Mouse (Mus musculus): Measurements from ENCODE around the gene Fam170b. TPM values are rescaled to one million over a fixed set of nuclear protein-coding genes. Genes with fewer than 3 reads are reported as not detected.
A peak's percentile ranks its signal among the peaks of the same experiment; 100 is the strongest.

Fam170b gene
- total RNA-seq (2014; rRNA removed; ENCODE audit: low replicate concordance) = not detected in 2 replicates
- polyA plus RNA-seq (2015; fragmentation: Nextera tagmentation; extraction: Ambion mirVana) = 0.12 and 0.14 TPM in 2 replicates

GRCm38 (mm10) chr14:32833847-32834246, at the start of gene Fam170b:
Gene Fam170b (plus strand): TSS chr14:32833962.
- DNase-seq (ENCODE audit: low spot score) (no peak), ATAC-seq (ENCODE audit: insufficient read depth, low read depth) (no peak)
- no peaks in the 10 kb centered on the region for H3K9me3 ChIP-seq (replicated peaks; ENCODE audit: control insufficient read depth, low read length)
- TF ChIP-seq EP300 (IDR thresholded peaks at IDR 0.05; ENCODE audit: low read depth) (no peak), CTCF (IDR thresholded peaks at IDR 0.05; ENCODE audit: low read depth) (no peak)
- WGBS = 71% methylated on average over 8 of the region's 8 CpGs
- no peak within 1 kb of the TSS for H3K4me2 ChIP-seq (ENCODE audit: low read depth, low read length)
- H3K4me3 ChIP-seq (ENCODE audit: low read depth, low read length) = no peak within 1 kb of the TSS
- H3K27me3 ChIP-seq (ENCODE audit: control insufficient read depth, insufficient read depth, low read length) = no peaks in the 10 kb centered on the region
- no peak within 1 kb of the TSS for H3K9ac ChIP-seq (replicated peaks; ENCODE audit: low read depth, low read length)
- H3K36me3 ChIP-seq (replicated peaks; ENCODE audit: control insufficient read depth, insufficient read depth, low read length) = no peaks in the 10 kb centered on the region
- 0 out of 2 replicates have a peak, but pooled peaks cover 4% of the 10 kb centered on the region for H3K4me1 ChIP-seq (ENCODE audit: control insufficient read depth, insufficient read depth)
- H3K27ac ChIP-seq (ENCODE audit: low read depth) = no peak within 1 kb of the TSS

GRCm38 (mm10) chr14:32784130-32784747, 49.5 kb upstream of the Fam170b start:
- TF ChIP-seq EP300 (IDR thresholded peaks at IDR 0.05; ENCODE audit: low read depth) (no peak), CTCF (IDR thresholded peaks at IDR 0.05; ENCODE audit: low read depth) (no peak)
- Histone ChIP-seq H3K27me3 (ENCODE audit: control insufficient read depth, insufficient read depth, low read length) (no peaks in the 10 kb centered on the region), H3K4me1 (ENCODE audit: control insufficient read depth, insufficient read depth) (no peaks in the 10 kb centered on the region), H3K9me3 (replicated peaks; ENCODE audit: control insufficient read depth, low read length) (no peaks in the 10 kb centered on the region), H3K9ac (replicated peaks; ENCODE audit: low read depth, low read length) (no peak overlapping the region), H3K36me3 (replicated peaks; ENCODE audit: control insufficient read depth, insufficient read depth, low read length) (no peaks in the 10 kb centered on the region), H3K4me3 (ENCODE audit: low read depth, low read length) (no peak overlapping the region), H3K4me2 (ENCODE audit: low read depth, low read length) (no peak overlapping the region), H3K27ac (ENCODE audit: low read depth) (no peak overlapping the region)
- ATAC-seq (ENCODE audit: insufficient read depth, low read depth) (0 out of 2 replicates have a peak, but pooled peaks have one; percentile 30), DNase-seq (ENCODE audit: low spot score) (no peak)
- 30% methylated on average over 12 of the region's 12 CpGs for WGBS

GRCm38 (mm10) chr14:32784748-32785134, 49.0 kb upstream of the Fam170b start:
- no peak overlapping the region for H3K4me2 ChIP-seq (ENCODE audit: low read depth, low read length)
- no peaks in the 10 kb centered on the region for H3K36me3 ChIP-seq (replicated peaks; ENCODE audit: control insufficient read depth, insufficient read depth, low read length)
- no peak for ATAC-seq (ENCODE audit: insufficient read depth, low read depth)
- H3K27me3 ChIP-seq (ENCODE audit: control insufficient read depth, insufficient read depth, low read length) = no peaks in the 10 kb centered on the region
- H3K9ac ChIP-seq (replicated peaks; ENCODE audit: low read depth, low read length) = no peak overlapping the region
- H3K4me1 ChIP-seq (ENCODE audit: control insufficient read depth, insufficient read depth) = no peaks in the 10 kb centered on the region
- TF ChIP-seq EP300 (IDR thresholded peaks at IDR 0.05; ENCODE audit: low read depth) (no peak), CTCF (IDR thresholded peaks at IDR 0.05; ENCODE audit: low read depth) (no peak)
- DNase-seq (ENCODE audit: low spot score) = no peak
- WGBS = 80% methylated on average over 4 of the region's 4 CpGs
- H3K9me3 ChIP-seq (replicated peaks; ENCODE audit: control insufficient read depth, low read length) = no peaks in the 10 kb centered on the region
- H3K27ac ChIP-seq (ENCODE audit: low read depth) = no peak overlapping the region
- H3K4me3 ChIP-seq (ENCODE audit: low read depth, low read length) = no peak overlapping the region

DNA sequence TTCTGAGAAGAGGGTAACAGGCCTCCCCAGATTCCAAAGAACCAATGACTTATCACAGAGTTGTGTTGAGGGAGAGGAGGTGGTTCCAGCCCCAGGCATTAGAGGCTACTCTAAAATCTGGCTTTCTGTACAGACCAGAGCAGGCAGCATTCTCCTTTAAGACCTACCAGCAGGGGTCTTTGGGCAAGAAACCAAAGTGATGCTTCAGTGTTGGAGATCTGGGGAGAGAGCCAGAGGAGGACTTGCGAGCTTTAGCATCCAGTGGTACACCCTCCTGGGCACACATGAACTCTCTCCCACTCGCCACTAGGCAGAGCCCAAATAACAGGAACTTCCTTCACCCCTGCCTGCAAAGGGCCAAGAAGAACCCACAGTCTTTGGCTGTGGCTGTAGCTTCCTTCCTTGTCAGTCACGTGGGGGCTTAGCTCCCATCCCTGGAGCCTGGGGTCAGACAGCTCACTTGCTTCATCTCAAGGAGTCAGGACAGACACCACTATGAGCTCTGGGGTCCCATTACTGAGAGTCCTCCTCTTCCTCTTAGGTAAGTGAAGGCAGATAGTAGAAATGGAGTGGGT, 48.1 kb upstream of the Fam170b start, which contains the start of gene Tmem273:
Gene Tmem273 (plus strand): TSS at position 408 of the 575 bp plus-strand sequence.
- no peak for ATAC-seq (ENCODE audit: insufficient read depth, low read depth)
- H3K9ac ChIP-seq (replicated peaks; ENCODE audit: low read depth, low read length) = no peak within 1 kb of the TSS
- H3K9me3 ChIP-seq (replicated peaks; ENCODE audit: control insufficient read depth, low read length) = no peaks in the 10 kb centered on the region
- H3K4me3 ChIP-seq (ENCODE audit: low read depth, low read length) = no peak within 1 kb of the TSS
- DNase-seq (ENCODE audit: low spot score) = no peak
- WGBS = 70% methylated on average over 3 of the region's 3 CpGs
- no peaks in the 10 kb centered on the region for H3K4me1 ChIP-seq (ENCODE audit: control insufficient read depth, insufficient read depth)
- no peak within 1 kb of the TSS for H3K4me2 ChIP-seq (ENCODE audit: low read depth, low read length)
- no peaks in the 10 kb centered on the region for H3K36me3 ChIP-seq (replicated peaks; ENCODE audit: control insufficient read depth, insufficient read depth, low read length)
- no peak within 1 kb of the TSS for H3K27ac ChIP-seq (ENCODE audit: low read depth)
- TF ChIP-seq EP300 (IDR thresholded peaks at IDR 0.05; ENCODE audit: low read depth) (no peak), CTCF (IDR thresholded peaks at IDR 0.05; ENCODE audit: low read depth) (no peak)
- no peaks in the 10 kb centered on the region for H3K27me3 ChIP-seq (ENCODE audit: control insufficient read depth, insufficient read depth, low read length)

DNA sequence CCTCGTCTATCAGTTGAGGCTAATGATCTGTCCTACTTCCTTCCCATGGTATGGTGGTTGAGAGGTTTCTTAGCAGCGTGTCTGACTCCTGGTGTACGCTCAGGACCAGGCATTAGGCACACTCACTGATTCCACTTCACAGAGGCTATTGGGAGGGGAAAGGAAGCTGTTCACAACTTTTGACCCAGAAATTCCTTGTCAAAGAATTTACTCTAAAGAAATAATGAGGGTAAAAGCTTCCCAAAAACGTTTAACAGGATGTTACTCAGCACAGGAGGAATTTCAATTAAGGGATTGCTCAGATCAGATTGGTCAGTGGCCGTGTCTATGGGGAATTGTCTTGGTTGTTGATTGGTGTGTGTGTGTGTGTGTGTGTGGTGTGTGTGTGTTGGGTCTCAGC, 46.1 kb upstream of the Fam170b start:
- Histone ChIP-seq H3K4me1 (ENCODE audit: control insufficient read depth, insufficient read depth) (no peaks in the 10 kb centered on the region), H3K27ac (ENCODE audit: low read depth) (no peak overlapping the region), H3K36me3 (replicated peaks; ENCODE audit: control insufficient read depth, insufficient read depth, low read length) (no peaks in the 10 kb centered on the region), H3K9ac (replicated peaks; ENCODE audit: low read depth, low read length) (no peak overlapping the region), H3K9me3 (replicated peaks; ENCODE audit: control insufficient read depth, low read length) (no peaks in the 10 kb centered on the region), H3K4me3 (ENCODE audit: low read depth, low read length) (no peak overlapping the region), H3K4me2 (ENCODE audit: low read depth, low read length) (no peak overlapping the region), H3K27me3 (ENCODE audit: control insufficient read depth, insufficient read depth, low read length) (no peaks in the 10 kb centered on the region)
- WGBS = 51% methylated on average over 5 of the region's 5 CpGs
- DNase-seq (ENCODE audit: low spot score) (no peak), ATAC-seq (ENCODE audit: insufficient read depth, low read depth) (no peak)
- TF ChIP-seq EP300 (IDR thresholded peaks at IDR 0.05; ENCODE audit: low read depth) (no peak), CTCF (IDR thresholded peaks at IDR 0.05; ENCODE audit: low read depth) (no peak)

Measured in heart, postnatal 0 days (tissue).